Mouse (Mus musculus): Measurements from ENCODE around the gene Rbfox3. TPM values are rescaled to one million over a fixed set of nuclear protein-coding genes. Genes with fewer than 3 reads are reported as not detected.
A peak's percentile ranks its signal among the peaks of the same experiment; 100 is the strongest.

Rbfox3 gene
- polyA plus RNA-seq, 1 experiment from 2014 or later, result 69.3 TPM

DNA sequence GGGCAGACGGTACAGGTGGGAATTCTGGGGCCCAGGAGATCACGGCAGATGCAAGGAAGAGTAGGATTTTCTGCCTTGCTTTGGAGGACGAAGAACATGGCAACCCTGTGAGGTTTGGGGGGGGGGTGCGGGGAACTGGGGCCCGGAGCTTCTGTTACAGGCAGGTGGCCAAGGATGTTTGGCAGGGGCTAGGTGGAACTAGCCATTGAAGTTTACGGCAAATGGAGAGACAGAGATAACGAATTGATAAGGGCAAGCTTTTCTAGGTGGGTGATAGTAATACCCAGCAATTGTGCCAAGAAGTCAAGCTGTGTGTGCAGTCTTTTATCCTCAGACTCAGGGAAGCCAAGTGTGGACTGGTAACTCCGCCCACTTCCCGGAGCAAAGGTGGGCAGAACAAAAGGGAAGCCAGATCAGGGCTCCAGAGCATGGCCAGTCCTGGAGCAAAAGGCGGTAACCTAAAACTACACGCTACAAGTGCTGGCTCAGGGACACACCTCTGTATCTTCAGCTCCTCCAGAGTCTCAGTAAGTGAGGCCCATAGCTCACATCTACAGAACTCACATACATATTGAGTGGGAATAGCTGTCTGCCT lies 443.9 kb downstream of the Rbfox3 start:
- Histone ChIP-seq H3K9ac (no peak overlapping the region), H3K36me3 (replicated peaks; ENCODE audit: control insufficient read depth, insufficient read depth) (no peaks in the 10 kb centered on the region), H3K4me3 (replicated peaks; ENCODE audit: low read length) (no peak overlapping the region), H3K4me2 (replicated peaks) (no peak overlapping the region), H3K9me3 (ENCODE audit: control insufficient read depth, low read length) (no peaks in the 10 kb centered on the region), H3K4me1 (replicated peaks; ENCODE audit: control insufficient read depth, insufficient read depth, low read length) (no peaks in the 10 kb centered on the region), H3K27me3 (ENCODE audit: control insufficient read depth, insufficient read depth, low read length) (no peaks in the 10 kb centered on the region), H3K27ac (no peak overlapping the region)
- WGBS, result 58% methylated on average over 11 of the region's 11 CpGs
- DNase-seq (ENCODE audit: low spot score) (no peak), ATAC-seq (ENCODE audit: low FRiP score) (no peak)

DNA sequence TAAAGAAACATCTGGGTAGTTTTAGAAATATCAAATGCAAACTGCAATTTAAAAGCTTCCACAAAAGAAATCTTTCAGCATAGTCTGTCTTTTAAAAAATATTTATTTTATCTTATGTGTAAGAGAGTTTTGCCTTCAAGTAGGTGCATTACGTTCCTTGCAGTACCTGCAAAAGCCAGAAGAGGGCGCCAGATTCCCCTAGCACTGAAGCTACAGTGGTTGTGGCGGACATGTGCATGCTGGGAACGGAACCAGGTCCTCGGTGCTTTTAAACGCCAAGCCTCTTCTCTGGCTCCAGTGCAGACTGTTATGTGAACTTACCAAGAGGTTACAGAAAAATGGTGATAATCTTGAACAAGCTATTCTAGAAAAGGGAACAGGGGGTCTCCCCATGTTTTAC lies 451.1 kb downstream of the Rbfox3 start:
- Histone ChIP-seq H3K9me3 (ENCODE audit: control insufficient read depth, low read length) (0 out of 2 replicates have a peak, but pooled peaks cover 4% of the 10 kb centered on the region), H3K36me3 (replicated peaks; ENCODE audit: control insufficient read depth, insufficient read depth) (no peaks in the 10 kb centered on the region), H3K4me2 (replicated peaks) (no peak overlapping the region), H3K27ac (no peak overlapping the region), H3K4me3 (replicated peaks; ENCODE audit: low read length) (no peak overlapping the region), H3K27me3 (ENCODE audit: control insufficient read depth, insufficient read depth, low read length) (no peaks in the 10 kb centered on the region), H3K4me1 (replicated peaks; ENCODE audit: control insufficient read depth, insufficient read depth, low read length) (no peaks in the 10 kb centered on the region), H3K9ac (no peak overlapping the region)
- WGBS, result 59% methylated on average over 6 of the region's 6 CpGs
- DNase-seq (ENCODE audit: low spot score), result no peak
- ATAC-seq (ENCODE audit: low FRiP score), result no peak

DNA sequence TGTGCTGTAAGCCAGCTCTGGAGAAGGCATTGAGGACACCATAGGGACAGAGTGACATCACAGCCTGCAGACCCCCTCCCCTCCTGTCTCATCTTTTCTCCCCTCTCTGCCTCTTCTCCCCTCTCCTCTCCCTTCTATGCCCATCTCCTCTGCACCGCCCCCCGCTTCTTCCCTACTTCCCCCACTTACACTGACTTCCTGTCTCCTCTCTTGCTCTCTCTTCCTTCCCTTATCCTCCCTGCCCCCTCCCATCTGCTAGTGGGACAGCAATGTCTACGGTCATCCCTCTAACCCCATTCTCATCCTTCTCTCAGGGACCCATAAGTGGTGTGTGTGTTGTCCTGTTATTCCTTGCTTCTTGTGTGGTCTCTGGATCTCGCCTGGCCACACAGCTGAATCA lies 451.9 kb downstream of the Rbfox3 start:
- no peak overlapping the region for H3K4me3 ChIP-seq (replicated peaks; ENCODE audit: low read length)
- H3K27me3 ChIP-seq (ENCODE audit: control insufficient read depth, insufficient read depth, low read length), result no peaks in the 10 kb centered on the region
- ATAC-seq (ENCODE audit: low FRiP score) (no peak), DNase-seq (ENCODE audit: low spot score) (no peak)
- no peaks in the 10 kb centered on the region for H3K36me3 ChIP-seq (replicated peaks; ENCODE audit: control insufficient read depth, insufficient read depth)
- 0 out of 2 replicates have a peak, but pooled peaks cover 4% of the 10 kb centered on the region for H3K9me3 ChIP-seq (ENCODE audit: control insufficient read depth, low read length)
- WGBS, result 74% methylated on average over 4 of the region's 4 CpGs
- H3K9ac ChIP-seq, result no peak overlapping the region
- no peak overlapping the region for H3K4me2 ChIP-seq (replicated peaks)
- H3K27ac ChIP-seq, result no peak overlapping the region
- H3K4me1 ChIP-seq (replicated peaks; ENCODE audit: control insufficient read depth, insufficient read depth, low read length), result no peaks in the 10 kb centered on the region

DNA sequence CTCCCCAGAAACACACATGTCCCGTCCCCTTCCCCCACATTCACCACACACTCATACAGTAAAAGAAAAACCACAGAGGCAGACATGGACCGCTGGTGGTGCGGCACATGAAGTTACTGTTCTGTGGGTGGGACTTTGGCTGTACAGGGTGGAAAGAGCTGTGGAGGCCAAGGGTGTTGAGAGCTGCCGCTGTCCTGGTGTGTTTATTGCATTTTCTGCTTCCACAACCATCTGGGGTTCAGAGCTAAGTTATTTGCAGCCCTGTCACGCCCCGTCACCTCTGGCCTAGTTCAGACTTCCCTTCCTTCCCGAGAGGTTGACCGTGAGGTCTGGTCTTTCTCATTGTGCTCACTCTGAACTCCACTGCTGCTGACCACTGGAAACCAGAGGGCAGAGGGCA lies 452.3 kb downstream of the Rbfox3 start:
- no peak for DNase-seq (ENCODE audit: low spot score)
- WGBS, result 58% methylated on average over 8 of the region's 8 CpGs
- H3K9ac ChIP-seq, result no peak overlapping the region
- H3K4me3 ChIP-seq (replicated peaks; ENCODE audit: low read length), result no peak overlapping the region
- no peaks in the 10 kb centered on the region for H3K36me3 ChIP-seq (replicated peaks; ENCODE audit: control insufficient read depth, insufficient read depth)
- 0 out of 2 replicates have a peak, but pooled peaks cover 4% of the 10 kb centered on the region for H3K9me3 ChIP-seq (ENCODE audit: control insufficient read depth, low read length)
- no peak for ATAC-seq (ENCODE audit: low FRiP score)
- H3K27me3 ChIP-seq (ENCODE audit: control insufficient read depth, insufficient read depth, low read length), result no peaks in the 10 kb centered on the region
- no peak overlapping the region for H3K4me2 ChIP-seq (replicated peaks)
- peak overlapping the region; percentile 26; the same call in 1 of the 2 replicates for H3K27ac ChIP-seq
- no peaks in the 10 kb centered on the region for H3K4me1 ChIP-seq (replicated peaks; ENCODE audit: control insufficient read depth, insufficient read depth, low read length)

DNA sequence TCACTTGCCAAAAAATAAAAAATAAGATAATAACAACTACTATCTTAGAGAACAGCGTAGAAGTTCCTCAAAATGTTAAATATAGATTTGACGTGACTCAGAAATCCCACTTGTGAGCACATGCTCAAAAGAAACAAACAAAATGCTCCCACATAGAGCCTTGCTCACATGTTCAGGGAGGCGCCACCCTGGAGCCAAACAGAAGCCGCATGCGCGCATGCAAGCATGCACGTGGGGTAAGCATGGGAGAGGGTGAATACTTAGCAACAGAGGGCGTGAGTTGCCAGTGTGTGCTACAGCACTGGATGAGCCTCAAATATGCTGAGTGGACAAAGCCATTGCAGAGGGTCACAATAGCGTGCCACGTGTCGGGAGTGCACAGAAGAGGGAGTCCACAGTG lies 454.5 kb downstream of the Rbfox3 start:
- no peaks in the 10 kb centered on the region for H3K4me1 ChIP-seq (replicated peaks; ENCODE audit: control insufficient read depth, insufficient read depth, low read length)
- DNase-seq (ENCODE audit: low spot score), result no peak
- no peaks in the 10 kb centered on the region for H3K36me3 ChIP-seq (replicated peaks; ENCODE audit: control insufficient read depth, insufficient read depth)
- ATAC-seq (ENCODE audit: low FRiP score), result no peak
- H3K4me3 ChIP-seq (replicated peaks; ENCODE audit: low read length), result no peak overlapping the region
- H3K9ac ChIP-seq, result no peak overlapping the region
- 0 out of 2 replicates have a peak, but pooled peaks cover 4% of the 10 kb centered on the region for H3K9me3 ChIP-seq (ENCODE audit: control insufficient read depth, low read length)
- no peak overlapping the region for H3K27ac ChIP-seq
- H3K27me3 ChIP-seq (ENCODE audit: control insufficient read depth, insufficient read depth, low read length), result no peaks in the 10 kb centered on the region
- no peak overlapping the region for H3K4me2 ChIP-seq (replicated peaks)
- WGBS, result 70% methylated on average over 11 of the region's 11 CpGs

DNA sequence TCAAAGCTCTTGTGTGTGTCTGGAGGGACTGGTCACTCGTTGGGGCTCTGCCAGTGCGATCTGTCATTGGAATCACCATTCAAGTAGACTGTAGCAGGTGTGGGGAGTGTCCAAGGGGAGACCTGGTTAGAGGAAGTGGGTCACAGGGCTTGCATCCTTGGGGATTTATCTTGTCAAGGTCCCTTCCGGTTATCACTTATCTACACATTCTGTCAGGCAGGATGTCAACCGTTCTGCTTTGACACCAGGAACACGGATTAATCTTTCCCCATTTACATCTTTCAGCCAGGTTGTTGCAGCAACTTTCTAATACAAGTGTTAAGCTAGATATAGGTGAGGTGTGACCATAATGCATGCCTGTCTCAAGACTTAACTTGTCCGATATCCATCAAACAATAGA lies 455.6 kb downstream of the Rbfox3 start:
- 84% methylated on average over 6 of the region's 6 CpGs for WGBS
- no peak overlapping the region for H3K9ac ChIP-seq
- H3K4me1 ChIP-seq (replicated peaks; ENCODE audit: control insufficient read depth, insufficient read depth, low read length), result no peaks in the 10 kb centered on the region
- ATAC-seq (ENCODE audit: low FRiP score) (no peak), DNase-seq (ENCODE audit: low spot score) (no peak)
- no peak overlapping the region for H3K4me3 ChIP-seq (replicated peaks; ENCODE audit: low read length)
- H3K27me3 ChIP-seq (ENCODE audit: control insufficient read depth, insufficient read depth, low read length), result no peaks in the 10 kb centered on the region
- no peaks in the 10 kb centered on the region; the same call in 1 of the 2 replicates for H3K36me3 ChIP-seq (replicated peaks; ENCODE audit: control insufficient read depth, insufficient read depth)
- no peak overlapping the region for H3K27ac ChIP-seq
- 0 out of 2 replicates have a peak, but pooled peaks cover 4% of the 10 kb centered on the region for H3K9me3 ChIP-seq (ENCODE audit: control insufficient read depth, low read length)
- no peak overlapping the region for H3K4me2 ChIP-seq (replicated peaks)

DNA sequence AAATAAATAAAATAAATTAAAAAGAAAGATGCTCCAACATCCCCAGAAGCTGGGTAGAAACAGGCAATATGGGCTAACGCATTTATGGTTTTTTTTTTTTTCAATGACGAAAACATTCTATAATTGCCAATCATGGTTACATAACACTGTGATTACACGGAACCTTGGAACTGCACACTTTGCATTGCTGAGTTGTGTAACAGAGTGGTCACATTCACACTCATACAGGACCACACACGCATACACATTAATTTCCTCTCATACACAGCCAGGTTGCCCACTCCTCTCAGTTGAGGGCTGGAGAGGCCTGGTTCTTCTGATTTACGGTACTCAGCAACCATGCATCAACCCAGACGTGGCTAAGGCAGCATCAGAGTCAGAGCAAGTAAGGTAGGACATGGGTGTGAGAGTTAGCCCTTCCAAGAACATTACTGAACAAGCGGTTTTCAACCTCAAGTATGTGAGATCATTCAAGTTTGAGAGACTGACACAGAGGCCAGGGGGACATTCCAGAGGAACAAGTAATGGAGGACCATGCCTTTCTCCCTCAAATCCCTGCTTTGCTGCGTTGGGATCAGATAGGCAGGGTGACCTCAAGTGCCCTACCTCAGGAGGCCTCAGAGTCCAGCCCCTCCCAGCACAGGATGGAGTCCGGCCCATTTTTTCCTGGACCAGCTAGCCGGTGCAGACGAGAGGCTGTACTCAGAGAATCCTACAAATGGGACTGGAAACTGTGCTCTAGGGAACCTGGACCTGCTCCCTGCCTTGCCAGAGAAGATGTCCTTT lies 457.3 kb downstream of the Rbfox3 start:
- H3K4me1 ChIP-seq (replicated peaks; ENCODE audit: control insufficient read depth, insufficient read depth, low read length), result no peaks in the 10 kb centered on the region

DNA sequence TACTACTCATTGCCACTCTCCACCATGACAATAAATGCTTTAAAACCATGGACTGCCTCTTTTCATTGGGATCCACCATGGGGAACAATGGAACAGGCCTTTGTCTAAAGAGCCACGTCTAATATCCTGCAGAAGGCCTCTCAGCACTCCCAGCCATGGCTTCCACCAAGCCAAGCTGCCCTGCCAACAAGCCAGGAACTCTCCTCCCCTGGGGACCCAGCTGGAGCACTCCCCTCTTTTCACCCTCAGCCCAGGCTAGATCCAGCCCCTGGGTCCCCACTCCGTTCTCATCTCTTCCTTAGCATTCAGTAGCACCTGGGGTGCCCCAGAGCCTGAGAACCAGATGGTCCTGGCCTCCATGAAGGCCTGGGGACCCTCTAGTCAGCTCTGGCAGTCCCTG lies 458.4 kb downstream of the Rbfox3 start:
- 58% methylated on average over 2 of the region's 2 CpGs for WGBS

More for the DNA sequence above, 457.3 kb downstream of the Rbfox3 start:
- Histone ChIP-seq H3K4me2 (replicated peaks) (no peak overlapping the region), H3K27ac (no peak overlapping the region), H3K9me3 (ENCODE audit: control insufficient read depth, low read length) (no peaks in the 10 kb centered on the region), H3K9ac (no peak overlapping the region), H3K4me3 (replicated peaks; ENCODE audit: low read length) (no peak overlapping the region), H3K36me3 (replicated peaks; ENCODE audit: control insufficient read depth, insufficient read depth) (no peaks in the 10 kb centered on the region; the same call in 1 of the 2 replicates), H3K27me3 (ENCODE audit: control insufficient read depth, insufficient read depth, low read length) (no peaks in the 10 kb centered on the region)
- WGBS, result 72% methylated on average over 11 of the region's 11 CpGs
- DNase-seq (ENCODE audit: low spot score) (no peak), ATAC-seq (ENCODE audit: low FRiP score) (no peak)

DNA sequence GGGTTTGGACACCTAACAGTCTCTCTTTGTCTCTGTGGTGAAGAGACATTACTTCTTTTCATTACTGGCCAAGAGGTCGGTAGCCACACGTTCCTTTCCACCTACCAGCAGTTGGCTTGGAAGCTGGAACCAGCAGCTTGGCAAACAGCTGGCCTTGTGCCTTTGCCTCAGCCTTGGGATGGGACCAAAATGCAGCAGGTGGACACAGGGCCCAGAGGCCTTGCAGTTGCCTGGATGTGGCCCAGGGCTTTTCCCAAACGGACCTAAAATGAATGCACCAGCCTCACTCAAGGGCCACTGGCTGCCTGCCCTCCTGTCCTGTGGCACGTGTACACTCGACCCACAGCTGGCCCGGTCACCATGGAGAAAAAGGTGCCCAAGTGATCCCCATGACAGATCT lies 460.2 kb downstream of the Rbfox3 start:
- H3K4me1 ChIP-seq (replicated peaks; ENCODE audit: control insufficient read depth, insufficient read depth, low read length), result no peaks in the 10 kb centered on the region
- no peaks in the 10 kb centered on the region for H3K9me3 ChIP-seq (ENCODE audit: control insufficient read depth, low read length)
- ATAC-seq (ENCODE audit: low FRiP score), result no peak
- no peak overlapping the region for H3K27ac ChIP-seq
- 90% methylated on average over 6 of the region's 6 CpGs for WGBS
- no peaks in the 10 kb centered on the region for H3K27me3 ChIP-seq (ENCODE audit: control insufficient read depth, insufficient read depth, low read length)
- no peak overlapping the region for H3K9ac ChIP-seq
- H3K4me2 ChIP-seq (replicated peaks), result no peak overlapping the region
- DNase-seq (ENCODE audit: low spot score), result no peak
- H3K36me3 ChIP-seq (replicated peaks; ENCODE audit: control insufficient read depth, insufficient read depth), result no peaks in the 10 kb centered on the region; the same call in 1 of the 2 replicates
- no peak overlapping the region for H3K4me3 ChIP-seq (replicated peaks; ENCODE audit: low read length)

More for the DNA sequence above, 458.4 kb downstream of the Rbfox3 start:
- ATAC-seq (ENCODE audit: low FRiP score) (no peak), DNase-seq (ENCODE audit: low spot score) (no peak)
- no peaks in the 10 kb centered on the region; the same call in 1 of the 2 replicates for H3K36me3 ChIP-seq (replicated peaks; ENCODE audit: control insufficient read depth, insufficient read depth)
- H3K9ac ChIP-seq, result no peak overlapping the region
- no peak overlapping the region for H3K4me3 ChIP-seq (replicated peaks; ENCODE audit: low read length)
- no peak overlapping the region for H3K4me2 ChIP-seq (replicated peaks)
- H3K27ac ChIP-seq, result no peak overlapping the region
- no peaks in the 10 kb centered on the region for H3K4me1 ChIP-seq (replicated peaks; ENCODE audit: control insufficient read depth, insufficient read depth, low read length)
- H3K9me3 ChIP-seq (ENCODE audit: control insufficient read depth, low read length), result no peaks in the 10 kb centered on the region
- no peaks in the 10 kb centered on the region for H3K27me3 ChIP-seq (ENCODE audit: control insufficient read depth, insufficient read depth, low read length)

Data from hindbrain, embryonic 14.5 days (tissue).